Mouse (Mus musculus) neural tube, embryonic 10.5 days (tissue): ENCODE data around the gene Abcb9.

Experiments used
- DNase-seq: peaks from one replicate; pipeline ENCODE4 v3.0.0-alpha.2; 2017; ENCODE audit warnings: low spot score; ENCODE audit errors: extremely low spot score

Abcb9 gene

DNA sequence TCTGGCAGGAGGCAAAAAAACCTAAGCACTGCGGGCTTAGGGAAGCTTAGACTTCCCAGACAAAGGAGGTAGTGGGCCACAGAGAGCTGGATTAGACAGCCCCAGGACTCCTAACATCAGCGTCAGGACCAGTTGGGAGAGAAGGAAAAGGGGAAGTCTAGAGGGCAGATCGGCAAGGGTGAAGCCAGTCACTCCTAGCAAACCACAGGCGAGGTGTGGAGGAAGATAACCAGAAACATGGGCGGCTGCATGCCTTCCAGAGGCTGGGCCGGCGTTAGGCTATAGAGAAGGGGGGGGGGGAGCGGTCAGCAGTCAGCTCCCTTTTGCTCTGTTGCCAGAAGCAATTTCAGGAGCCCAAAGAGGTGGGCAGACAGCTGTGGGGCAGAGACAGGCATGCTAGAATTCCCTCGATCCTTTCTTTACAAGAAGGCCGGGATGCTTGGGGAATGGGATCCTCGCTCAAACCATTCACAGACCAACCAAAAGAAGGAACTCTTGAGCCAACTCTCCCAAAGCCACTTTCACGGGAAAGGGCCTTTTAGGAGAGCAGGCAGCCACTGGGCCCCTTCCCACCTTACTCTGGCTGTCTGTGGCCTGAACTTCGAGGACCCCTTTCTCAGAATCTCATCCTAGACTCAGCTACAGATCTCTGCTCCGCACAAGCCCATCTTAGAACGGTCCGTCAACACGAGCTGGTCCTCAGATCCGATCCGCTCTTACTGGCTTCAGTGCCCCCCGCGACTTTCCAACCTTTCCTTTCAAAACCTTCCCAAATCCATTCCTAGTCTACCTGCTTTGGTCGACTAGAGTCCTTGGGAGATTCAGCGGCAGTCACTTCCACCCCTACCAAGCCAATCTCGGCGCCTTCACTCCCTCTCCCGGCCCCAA, 64.3 kb downstream of the Abcb9 start:
- DNase-seq = peak; percentile 60

GRCm38 (mm10) chr5:124030386-124031067, 65.1 kb downstream of the Abcb9 start:
- DNase-seq = no peak

- no peak for DNase-seq
Measured at GRCm38 (mm10) chr5:124029220-124030035, 66.2 kb downstream of the Abcb9 start.

- DNase-seq = no peak
Measured at GRCm38 (mm10) chr5:124028680-124029079, 66.9 kb downstream of the Abcb9 start.

DNA sequence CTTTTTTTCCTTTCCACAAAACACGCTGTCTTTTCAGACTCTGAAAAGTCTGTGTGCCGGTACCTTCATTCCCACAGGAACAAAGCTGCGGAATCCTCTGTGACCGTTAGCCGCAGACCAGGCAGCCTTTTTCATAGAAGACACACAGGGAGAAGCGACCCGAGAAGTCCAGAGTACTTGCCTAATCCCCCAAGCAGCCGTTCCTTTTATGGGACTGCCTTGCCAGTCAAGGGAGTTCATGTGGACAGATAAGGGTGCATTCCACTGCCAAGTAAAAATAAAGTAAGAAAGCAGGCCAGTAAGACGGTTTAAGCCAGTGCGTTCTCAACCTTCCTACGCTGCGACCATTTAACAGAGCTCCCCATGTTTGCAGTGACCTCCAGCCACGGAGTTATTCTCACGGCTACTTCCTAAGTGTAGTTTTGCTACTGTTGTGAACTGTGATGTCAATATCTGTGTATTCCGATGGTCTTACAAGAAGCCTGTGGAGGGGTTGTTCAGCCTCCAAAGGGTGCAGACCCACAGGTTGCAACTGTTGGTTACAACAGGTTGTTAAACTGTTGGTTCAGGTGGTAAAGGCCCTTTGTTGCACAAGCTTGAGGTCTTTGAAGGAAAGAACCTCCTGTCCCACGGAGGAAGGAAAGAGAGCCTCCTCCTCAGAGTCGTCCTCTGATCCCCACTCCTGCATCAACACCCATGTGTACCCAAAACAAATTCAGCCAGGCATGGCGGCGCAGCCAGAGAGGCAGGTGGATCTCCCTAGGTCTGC, 67.7 kb downstream of the Abcb9 start:
- no peak for DNase-seq

- DNase-seq = no peak
Measured at GRCm38 (mm10) chr5:124026568-124026967, 69.0 kb downstream of the Abcb9 start.

- DNase-seq = no peak
Measured at GRCm38 (mm10) chr5:124025587-124026441, 69.8 kb downstream of the Abcb9 start.

DNA sequence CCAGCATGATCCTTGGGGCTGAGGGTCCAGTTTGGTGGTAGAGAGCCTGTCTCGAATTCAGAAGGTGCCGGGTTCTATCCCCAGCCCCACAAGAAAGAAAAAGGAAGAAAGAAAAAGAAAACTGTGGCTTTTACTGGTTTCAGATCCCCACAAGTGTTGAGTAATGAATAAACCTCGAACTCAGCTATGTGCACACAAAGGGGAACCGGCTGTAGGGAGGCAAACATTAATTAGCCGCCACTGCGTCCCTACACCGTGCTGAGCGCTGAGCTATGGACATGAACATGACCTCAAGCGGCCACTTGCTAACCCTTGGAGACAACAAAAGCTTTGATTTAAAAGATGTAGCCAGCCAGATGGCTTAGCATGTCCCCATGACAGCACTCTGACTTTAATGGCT, 70.5 kb downstream of the Abcb9 start:
- DNase-seq = no peak

DNA sequence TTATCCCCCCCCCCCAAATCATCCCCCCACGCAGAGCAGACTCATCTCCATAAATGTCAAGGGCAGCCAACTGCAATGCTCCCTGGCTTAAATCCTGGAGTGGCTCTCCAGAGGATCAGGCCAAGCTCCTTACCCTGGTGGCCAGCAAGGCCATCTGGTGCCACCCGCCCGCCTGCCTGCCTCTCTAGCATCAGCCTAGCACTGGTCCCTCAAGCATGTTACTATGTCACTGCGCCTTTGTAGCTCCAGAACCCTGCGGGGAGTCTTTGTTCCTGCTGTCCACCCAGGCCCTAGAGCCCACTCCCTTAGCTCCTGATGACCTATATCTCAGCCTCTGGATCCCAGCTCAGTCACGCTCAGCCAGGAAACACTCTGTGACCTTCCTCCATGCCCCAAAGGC, 70.9 kb downstream of the Abcb9 start:
- no peak for DNase-seq

DNA sequence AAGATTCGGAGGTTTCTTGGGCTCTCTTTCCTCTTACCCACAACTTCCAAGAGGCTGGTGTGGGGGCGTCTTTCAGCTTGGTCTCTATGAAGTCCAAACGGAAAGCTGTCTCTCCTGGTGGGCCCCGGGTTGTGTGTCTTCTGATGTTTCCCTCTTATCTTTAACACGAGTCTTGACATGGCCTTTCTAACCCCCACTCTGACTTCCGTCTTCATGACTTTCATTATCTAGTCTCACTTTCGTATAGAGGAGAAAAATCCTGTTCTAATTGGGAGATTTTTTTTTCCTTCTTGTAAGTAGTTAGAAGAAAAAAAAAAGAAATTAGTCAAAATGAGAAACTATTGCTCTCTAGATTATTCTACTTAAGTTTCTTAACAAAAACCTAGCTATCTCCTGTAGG, 73.2 kb downstream of the Abcb9 start:
- no peak for DNase-seq

DNA sequence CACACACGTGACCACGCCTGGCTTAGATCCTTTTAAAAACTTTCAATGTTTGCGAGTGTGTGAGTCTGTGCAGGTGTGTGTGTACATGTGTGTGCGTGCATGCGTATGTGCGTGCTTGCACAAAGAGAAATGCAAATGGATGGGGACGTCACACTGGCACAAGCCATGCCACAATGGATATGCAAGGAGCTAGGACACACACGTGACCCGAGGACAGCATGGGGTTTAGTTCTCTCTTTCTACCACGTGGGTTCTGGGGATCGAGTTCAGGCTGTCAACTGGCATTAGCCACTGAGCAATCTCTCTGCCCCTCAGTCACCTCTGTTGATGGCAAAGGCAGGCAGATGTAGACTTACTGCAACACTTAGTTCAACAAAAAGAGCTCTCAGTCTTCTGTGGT, 73.9 kb downstream of the Abcb9 start:
- DNase-seq = no peak

DNA sequence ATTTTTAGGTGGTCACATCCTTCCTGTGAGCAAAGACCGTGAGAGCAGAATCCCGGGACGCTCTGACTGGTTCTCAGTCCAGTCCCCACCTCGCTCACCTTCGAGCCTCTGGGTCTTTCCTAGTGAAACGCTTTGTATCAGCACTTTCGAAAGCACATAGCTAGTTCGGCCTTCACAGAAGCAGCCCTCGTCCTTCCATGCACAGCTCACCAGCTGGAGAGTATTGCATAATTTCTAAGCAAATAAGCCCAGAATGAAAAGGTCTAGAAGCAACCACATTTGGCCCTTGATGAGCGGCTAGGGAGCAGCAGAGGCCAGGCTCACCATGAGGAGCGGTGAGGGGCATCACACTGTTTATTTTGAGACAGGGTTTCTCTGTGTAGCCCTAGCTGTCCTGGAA, 74.5 kb downstream of the Abcb9 start:
- DNase-seq = no peak

DNA sequence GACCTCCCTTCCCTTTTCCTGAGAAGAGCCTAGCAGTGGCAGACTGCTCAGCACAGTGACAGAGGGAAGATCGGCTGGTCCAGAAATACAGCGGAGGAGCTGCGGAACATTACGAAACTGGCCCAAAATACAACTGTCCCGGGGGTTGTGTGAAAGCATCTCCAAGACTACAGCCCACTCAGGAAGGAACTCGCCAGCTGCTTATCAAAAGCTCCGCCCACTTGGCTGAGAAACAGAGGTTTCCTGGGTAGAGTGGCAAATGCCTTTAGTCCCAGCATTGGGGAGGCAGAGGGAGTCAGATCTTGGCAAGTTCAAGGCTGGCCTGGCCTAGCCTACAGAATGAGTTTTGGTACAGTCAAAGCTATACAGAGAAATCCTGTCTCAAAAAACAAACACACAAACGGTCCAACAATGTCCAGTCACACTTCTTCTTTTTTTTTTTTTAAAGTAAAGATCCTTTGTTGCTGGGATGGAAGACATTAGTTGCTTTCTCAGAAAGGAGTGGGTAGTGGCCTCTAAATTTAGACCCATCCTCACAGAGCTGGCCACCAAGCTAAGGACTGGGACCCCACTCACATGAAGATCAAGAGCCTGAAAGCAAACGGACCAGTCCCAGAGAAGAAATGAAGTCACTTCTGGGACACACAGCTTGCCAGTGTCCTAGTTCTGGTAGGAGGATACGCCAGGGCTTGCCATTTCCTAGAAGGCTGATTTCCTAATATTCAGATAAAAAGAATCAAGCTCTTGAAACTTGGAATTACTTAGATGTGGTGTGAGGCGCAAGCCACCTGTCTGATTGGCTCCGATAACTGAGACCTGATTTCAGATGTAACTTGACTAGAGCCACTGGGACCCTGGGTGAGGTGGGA, 76.0 kb downstream of the Abcb9 start:
- DNase-seq = no peak

- no peak for DNase-seq
Measured at GRCm38 (mm10) chr5:124018651-124019050, 76.9 kb downstream of the Abcb9 start.

- DNase-seq = no peak
Measured at GRCm38 (mm10) chr5:124017941-124018340, 77.7 kb downstream of the Abcb9 start.

GRCm38 (mm10) chr5:124016291-124016821, 79.2 kb downstream of the Abcb9 start:
- no peak for DNase-seq

DNA sequence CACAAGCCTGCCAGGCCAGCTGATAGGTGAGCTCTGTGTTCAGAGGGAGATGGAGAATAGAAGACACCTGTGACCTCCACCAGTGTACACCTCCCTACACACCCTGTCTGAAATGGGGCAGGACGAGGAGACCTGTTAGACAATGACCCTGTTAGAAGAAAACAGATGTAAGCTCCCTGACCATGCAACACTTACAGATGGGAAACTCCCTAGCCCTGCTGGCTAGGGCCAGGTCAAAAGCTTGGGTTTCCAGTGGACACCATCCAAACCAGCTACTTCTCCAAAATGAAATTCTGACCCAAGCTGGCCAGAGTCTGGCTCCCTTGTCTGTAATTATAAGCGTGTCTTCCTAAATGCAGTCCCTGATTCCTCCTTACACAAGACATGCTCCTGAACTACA, 79.9 kb downstream of the Abcb9 start:
- no peak for DNase-seq

GRCm38 (mm10) chr5:124014791-124015251, 80.8 kb downstream of the Abcb9 start:
- no peak for DNase-seq

DNA sequence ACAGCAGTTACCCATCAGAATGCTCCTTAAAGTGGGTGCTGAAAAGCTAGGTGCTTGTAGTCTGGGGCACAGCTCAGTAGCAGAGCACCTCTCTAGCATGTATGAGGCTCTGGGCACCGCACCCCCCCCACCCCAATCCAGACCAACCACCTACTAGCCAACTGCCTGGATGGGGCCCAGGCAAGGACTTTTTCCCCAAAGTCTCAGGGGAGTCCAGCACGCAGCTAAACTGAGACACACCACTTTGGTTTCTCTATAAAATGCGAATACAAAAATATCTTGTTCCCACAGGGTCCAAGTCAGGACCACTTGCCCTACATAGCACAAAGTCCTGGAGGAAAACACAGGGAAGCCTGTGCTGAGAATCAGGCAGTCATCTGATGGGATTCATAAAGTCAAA, 81.4 kb downstream of the Abcb9 start:
- DNase-seq = no peak
